Mouse (Mus musculus): ENCODE results near the gene Zfp622. TPM values are rescaled to one million over a fixed set of nuclear protein-coding genes. Genes with fewer than 3 reads are reported as not detected.

Gene Zfp622
- total and polyA plus RNA-seq, 2 experiments from 2014 or later = 32.6 to 33.2 TPM

GRCm38 (mm10) chr15:25950584-25950983 is 33.6 kb upstream of the Zfp622 start:
- 91% methylated on average over 5 of the region's 5 CpGs for WGBS
- ATAC-seq = no peak
- no peak for DNase-seq (ENCODE audit: low spot score)

GRCm38 (mm10) chr15:25951037-25951436 is 33.1 kb upstream of the Zfp622 start:
- Histone ChIP-seq H3K4me2 (ENCODE audit: low read depth, low read length) (no peak overlapping the region), H3K4me3 (ENCODE audit: low read length) (no peak overlapping the region), H3K4me1 (ENCODE audit: insufficient read depth, low read length) (no peaks in the 10 kb centered on the region), H3K27ac (no peak overlapping the region), H3K36me3 (ENCODE audit: insufficient read depth, low read length) (no peaks in the 10 kb centered on the region), H3K27me3 (ENCODE audit: insufficient read depth, low read length) (no peaks in the 10 kb centered on the region), H3K9ac (replicated peaks; ENCODE audit: low read length) (no peak overlapping the region), H3K9me3 (ENCODE audit: low read length) (no peaks in the 10 kb centered on the region)
- WGBS = 85% methylated on average over 4 of the region's 4 CpGs
- no peak for TF ChIP-seq CTCF (IDR thresholded peaks at IDR 0.05; ENCODE audit: low read depth)
- no peak for ATAC-seq
- DNase-seq (ENCODE audit: low spot score) = no peak

More at GRCm38 (mm10) chr15:25950584-25950983, 33.6 kb upstream of the Zfp622 start:
- no peak for TF ChIP-seq CTCF (IDR thresholded peaks at IDR 0.05; ENCODE audit: low read depth)
- Histone ChIP-seq H3K4me3 (ENCODE audit: low read length) (no peak overlapping the region), H3K4me1 (ENCODE audit: insufficient read depth, low read length) (no peaks in the 10 kb centered on the region), H3K27me3 (ENCODE audit: insufficient read depth, low read length) (no peaks in the 10 kb centered on the region), H3K9me3 (ENCODE audit: low read length) (no peaks in the 10 kb centered on the region), H3K9ac (replicated peaks; ENCODE audit: low read length) (no peak overlapping the region), H3K27ac (no peak overlapping the region), H3K4me2 (ENCODE audit: low read depth, low read length) (no peak overlapping the region), H3K36me3 (ENCODE audit: insufficient read depth, low read length) (no peaks in the 10 kb centered on the region)

- Histone ChIP-seq H3K9ac (replicated peaks; ENCODE audit: low read length) (no peak overlapping the region), H3K4me3 (ENCODE audit: low read length) (no peak overlapping the region), H3K4me1 (ENCODE audit: insufficient read depth, low read length) (no peaks in the 10 kb centered on the region), H3K27ac (no peak overlapping the region), H3K9me3 (ENCODE audit: low read length) (no peaks in the 10 kb centered on the region), H3K27me3 (ENCODE audit: insufficient read depth, low read length) (no peaks in the 10 kb centered on the region), H3K36me3 (ENCODE audit: insufficient read depth, low read length) (no peaks in the 10 kb centered on the region), H3K4me2 (ENCODE audit: low read depth, low read length) (no peak overlapping the region)
- no peak for DNase-seq (ENCODE audit: low spot score)
- WGBS = 75% methylated on average over 5 of the region's 5 CpGs
- TF ChIP-seq CTCF (IDR thresholded peaks at IDR 0.05; ENCODE audit: low read depth) = no peak
- no peak for ATAC-seq
Observed at GRCm38 (mm10) chr15:25956001-25956400, 28.2 kb upstream of the Zfp622 start.

- 44% methylated on average over 11 of the region's 11 CpGs for WGBS
- TF ChIP-seq CTCF (IDR thresholded peaks at IDR 0.05; ENCODE audit: low read depth) = no peak
- ATAC-seq (no peak), DNase-seq (ENCODE audit: low spot score) (no peak)
- H3K27ac ChIP-seq = no peak overlapping the region
- no peaks in the 10 kb centered on the region for H3K27me3 ChIP-seq (ENCODE audit: insufficient read depth, low read length)
- H3K9me3 ChIP-seq (ENCODE audit: low read length) = no peaks in the 10 kb centered on the region
- H3K4me3 ChIP-seq (ENCODE audit: low read length) = no peak overlapping the region
- no peak overlapping the region for H3K4me2 ChIP-seq (ENCODE audit: low read depth, low read length)
- no peak overlapping the region for H3K9ac ChIP-seq (replicated peaks; ENCODE audit: low read length)
- H3K36me3 ChIP-seq (ENCODE audit: insufficient read depth, low read length) = no peaks in the 10 kb centered on the region
- H3K4me1 ChIP-seq (ENCODE audit: insufficient read depth, low read length) = no peaks in the 10 kb centered on the region
Observed at GRCm38 (mm10) chr15:25956422-25957117, 27.6 kb upstream of the Zfp622 start.

- TF ChIP-seq CTCF (IDR thresholded peaks at IDR 0.05; ENCODE audit: low read depth) = no peak
- ATAC-seq (no peak), DNase-seq (ENCODE audit: low spot score) (no peak)
- WGBS = 80% methylated on average over 10 of the region's 10 CpGs
- H3K4me1 ChIP-seq (ENCODE audit: insufficient read depth, low read length) = no peaks in the 10 kb centered on the region
- H3K4me3 ChIP-seq (ENCODE audit: low read length) = no peak overlapping the region
- H3K9ac ChIP-seq (replicated peaks; ENCODE audit: low read length) = no peak overlapping the region
- no peaks in the 10 kb centered on the region for H3K27me3 ChIP-seq (ENCODE audit: insufficient read depth, low read length)
- H3K36me3 ChIP-seq (ENCODE audit: insufficient read depth, low read length) = no peaks in the 10 kb centered on the region
- H3K4me2 ChIP-seq (ENCODE audit: low read depth, low read length) = no peak overlapping the region
- H3K27ac ChIP-seq = no peak overlapping the region
- no peaks in the 10 kb centered on the region for H3K9me3 ChIP-seq (ENCODE audit: low read length)
Observed at GRCm38 (mm10) chr15:25957651-25958050, 26.5 kb upstream of the Zfp622 start.

- H3K4me1 ChIP-seq (ENCODE audit: insufficient read depth, low read length) = no peaks in the 10 kb centered on the region
- no peak overlapping the region for H3K4me3 ChIP-seq (ENCODE audit: low read length)
- H3K9ac ChIP-seq (replicated peaks; ENCODE audit: low read length) = no peak overlapping the region
- ATAC-seq (peak; percentile 92), DNase-seq (ENCODE audit: low spot score) (peak; percentile 86)
- TF ChIP-seq CTCF (IDR thresholded peaks at IDR 0.05; ENCODE audit: low read depth) = peak; percentile 84
- H3K36me3 ChIP-seq (ENCODE audit: insufficient read depth, low read length) = no peaks in the 10 kb centered on the region
- WGBS = 25% methylated on average over 5 of the region's 5 CpGs
- H3K4me2 ChIP-seq (ENCODE audit: low read depth, low read length) = no peak overlapping the region
- no peaks in the 10 kb centered on the region for H3K27me3 ChIP-seq (ENCODE audit: insufficient read depth, low read length)
- no peak overlapping the region for H3K27ac ChIP-seq
- no peaks in the 10 kb centered on the region for H3K9me3 ChIP-seq (ENCODE audit: low read length)
Observed at GRCm38 (mm10) chr15:25959375-25959774, 24.8 kb upstream of the Zfp622 start.

- ATAC-seq = no peak
- Histone ChIP-seq H3K27me3 (ENCODE audit: insufficient read depth, low read length) (no peaks in the 10 kb centered on the region), H3K4me3 (ENCODE audit: low read length) (no peak overlapping the region), H3K9ac (replicated peaks; ENCODE audit: low read length) (no peak overlapping the region), H3K9me3 (ENCODE audit: low read length) (no peaks in the 10 kb centered on the region), H3K4me2 (ENCODE audit: low read depth, low read length) (no peak overlapping the region), H3K27ac (no peak overlapping the region), H3K36me3 (ENCODE audit: insufficient read depth, low read length) (no peaks in the 10 kb centered on the region), H3K4me1 (ENCODE audit: insufficient read depth, low read length) (no peaks in the 10 kb centered on the region)
- 93% methylated on average over 5 of the region's 5 CpGs for WGBS
- no peak for TF ChIP-seq CTCF (IDR thresholded peaks at IDR 0.05; ENCODE audit: low read depth)
- no peak for DNase-seq (ENCODE audit: low spot score)
Observed at GRCm38 (mm10) chr15:25960231-25960630, 23.9 kb upstream of the Zfp622 start.

Measured in hindbrain, postnatal 0 days (tissue).